Mouse (Mus musculus): ENCODE measurements around the gene Lrmda.

Lrmda gene

DNA sequence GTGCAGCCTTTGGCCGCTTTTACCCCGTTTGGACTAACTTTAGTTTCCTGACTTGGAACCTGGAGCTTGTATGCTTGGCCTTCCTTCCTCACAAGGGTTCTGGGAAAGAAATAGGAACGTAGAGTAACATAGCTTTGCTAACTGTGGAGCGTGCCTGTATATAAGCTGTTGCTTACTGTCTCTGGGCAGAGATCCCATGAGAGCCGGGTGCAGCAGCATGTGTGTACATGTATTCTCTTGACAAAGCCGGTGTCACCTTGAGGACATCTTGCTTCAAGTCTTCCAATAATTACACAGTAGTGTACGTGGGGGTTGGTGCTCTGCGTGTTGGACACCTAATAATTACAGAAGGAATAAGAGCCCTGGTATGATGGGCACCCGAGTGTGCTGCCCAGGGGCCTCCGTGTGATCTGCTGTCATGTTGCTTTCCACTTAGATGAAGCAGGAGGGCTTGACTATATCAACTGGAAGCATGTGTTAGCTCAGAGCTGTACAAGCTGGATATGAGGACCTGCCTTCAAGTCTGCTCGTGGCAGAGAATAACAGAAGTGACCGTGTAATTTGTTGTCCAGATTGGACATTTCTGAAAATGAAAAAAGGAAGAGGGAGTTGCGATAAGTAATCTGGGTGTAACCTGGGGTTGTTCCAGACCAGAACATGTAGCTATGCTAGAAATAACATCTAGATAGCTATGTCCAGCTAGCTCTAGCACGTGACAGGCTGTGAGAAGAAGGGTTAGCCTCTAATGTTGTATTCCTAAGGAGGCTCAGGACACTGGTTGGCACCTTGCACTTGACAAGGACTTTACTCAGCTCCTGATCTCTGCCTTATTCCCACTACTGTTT, 82.7 kb downstream of the Lrmda start:
- no peak for DNase-seq

GRCm38 (mm10) chr14:22105855-22106254, 86.3 kb downstream of the Lrmda start:
- DNase-seq: no peak

GRCm38 (mm10) chr14:22106777-22107176, 87.3 kb downstream of the Lrmda start:
- no peak for DNase-seq

DNA sequence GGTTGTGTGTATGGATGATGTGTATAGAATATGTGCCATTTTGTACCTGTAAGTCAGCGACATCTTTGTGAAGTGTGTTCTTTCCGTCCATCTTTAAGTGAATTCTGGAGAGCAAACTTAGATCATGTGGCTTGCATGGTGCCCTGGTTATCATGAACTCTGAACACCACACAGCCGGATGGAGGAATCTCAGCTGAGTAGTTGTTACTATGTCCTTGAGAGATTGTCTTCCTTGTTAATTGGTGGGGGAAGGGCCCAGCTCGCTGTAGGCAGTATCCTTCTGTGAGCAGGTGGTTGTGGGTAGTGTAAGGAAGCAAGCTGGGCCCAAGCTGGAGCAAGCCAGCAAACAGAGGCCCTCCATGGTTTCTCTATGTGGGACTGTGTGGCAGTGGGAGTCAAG, 89.9 kb downstream of the Lrmda start:
- DNase-seq: no peak

DNA sequence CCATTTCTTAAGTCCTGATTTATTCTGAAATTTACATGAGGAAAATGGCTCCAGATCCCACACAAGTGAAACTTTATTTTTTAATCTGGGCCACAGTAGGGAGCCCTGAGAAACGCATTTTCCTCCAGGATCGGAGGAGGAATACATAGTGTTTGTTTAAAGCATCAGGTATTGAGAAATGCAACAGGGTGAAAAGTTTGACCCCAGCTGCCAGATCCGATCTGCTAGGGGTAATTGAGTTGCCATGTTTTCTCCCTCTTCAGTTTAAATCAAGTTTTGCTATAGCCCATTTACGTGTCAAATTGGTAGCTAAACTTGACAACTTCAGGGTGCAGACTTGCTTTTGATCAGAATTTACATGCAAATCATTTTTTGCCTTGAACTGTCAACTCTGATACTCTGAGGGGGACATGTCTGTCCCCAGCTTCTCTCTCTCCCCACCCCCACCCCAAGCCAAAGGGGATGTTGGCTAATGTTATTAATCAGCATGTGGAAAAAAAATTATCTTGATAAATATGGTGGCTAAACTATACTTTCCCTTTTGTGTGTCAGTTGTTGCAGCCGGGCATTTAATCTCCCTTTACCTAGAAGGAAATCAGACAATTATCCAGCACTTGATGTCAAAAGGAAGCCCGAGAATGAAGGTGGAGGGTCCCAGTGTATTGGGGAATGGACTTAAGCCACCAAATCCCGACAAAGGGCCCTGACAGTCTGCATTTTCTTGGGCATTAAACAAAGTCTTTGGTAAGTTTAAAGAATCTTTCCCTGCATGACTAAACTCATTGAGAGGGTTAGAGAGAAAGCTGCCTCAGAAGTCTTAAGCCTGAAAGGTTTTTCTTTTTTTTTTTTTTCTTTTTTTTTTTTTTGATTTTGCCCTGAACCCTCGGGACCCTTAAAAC, 94.2 kb downstream of the Lrmda start:
- no peak for DNase-seq

- DNase-seq: peak; percentile 27
Observed at GRCm38 (mm10) chr14:22114651-22115351, 95.3 kb downstream of the Lrmda start.

DNA sequence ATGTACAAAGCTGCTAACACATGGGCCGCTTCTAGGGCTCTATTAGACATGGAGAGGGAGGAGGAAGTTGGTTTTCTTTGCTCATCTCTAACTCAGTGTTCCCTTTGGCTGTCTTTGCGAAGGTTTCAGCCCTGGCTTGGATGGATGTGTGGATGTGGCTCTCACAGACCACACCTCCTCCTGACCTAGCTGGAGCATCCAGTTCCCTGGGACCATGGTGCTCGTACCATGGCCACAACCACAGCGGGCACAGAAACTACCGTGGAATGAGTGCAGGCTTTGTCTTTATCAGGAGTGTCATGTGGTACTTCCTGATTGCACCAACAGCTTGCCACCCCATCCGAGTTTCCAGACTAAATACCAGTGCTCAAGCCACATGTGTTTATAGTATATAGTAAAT, 98.6 kb downstream of the Lrmda start:
- no peak for DNase-seq

DNA sequence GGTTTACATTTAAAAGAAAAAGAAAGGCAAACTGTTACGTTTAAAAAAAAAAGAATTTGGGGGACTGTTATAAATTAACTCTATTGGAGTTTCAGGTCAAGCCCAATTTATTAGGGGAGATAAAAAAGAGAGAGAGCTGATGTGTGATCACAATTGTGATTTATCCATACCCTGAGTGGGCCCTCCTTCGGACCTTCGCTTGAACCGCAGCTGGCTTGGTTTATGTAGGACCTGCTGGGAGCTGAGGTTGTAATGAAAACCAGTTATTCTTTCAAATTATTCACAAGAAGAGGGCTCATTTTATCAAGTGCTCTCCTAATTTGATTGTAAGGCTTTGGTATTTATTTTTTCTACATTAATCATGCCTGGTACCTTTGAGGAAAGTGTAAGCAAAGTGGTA, 99.0 kb downstream of the Lrmda start:
- no peak for DNase-seq

- no peak for DNase-seq
Observed at GRCm38 (mm10) chr14:22126276-22126675, 106.8 kb downstream of the Lrmda start.

- no peak for DNase-seq
Observed at GRCm38 (mm10) chr14:22126859-22127258, 107.3 kb downstream of the Lrmda start.

- DNase-seq: no peak
Observed at GRCm38 (mm10) chr14:22130950-22131585, 111.6 kb downstream of the Lrmda start.

DNA sequence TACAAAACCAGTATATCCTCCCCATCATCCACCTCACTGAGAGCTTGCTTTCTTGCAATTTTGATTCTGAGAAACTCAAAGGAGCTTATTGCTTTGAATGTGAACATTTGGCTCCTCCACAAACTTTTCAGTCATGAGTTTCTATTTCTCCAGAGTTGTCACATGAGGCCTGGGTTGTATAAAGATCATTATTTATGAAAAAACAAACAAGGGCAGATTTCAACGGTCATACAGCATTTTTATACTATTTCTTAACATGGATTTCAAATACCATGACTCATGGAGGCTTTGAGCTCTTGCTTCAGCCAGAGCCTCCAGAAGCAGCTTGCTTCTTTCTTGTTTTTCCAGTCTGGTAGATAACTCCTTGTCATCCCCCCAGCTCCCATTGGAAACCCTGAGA, 119.8 kb downstream of the Lrmda start:
- no peak for DNase-seq

DNA sequence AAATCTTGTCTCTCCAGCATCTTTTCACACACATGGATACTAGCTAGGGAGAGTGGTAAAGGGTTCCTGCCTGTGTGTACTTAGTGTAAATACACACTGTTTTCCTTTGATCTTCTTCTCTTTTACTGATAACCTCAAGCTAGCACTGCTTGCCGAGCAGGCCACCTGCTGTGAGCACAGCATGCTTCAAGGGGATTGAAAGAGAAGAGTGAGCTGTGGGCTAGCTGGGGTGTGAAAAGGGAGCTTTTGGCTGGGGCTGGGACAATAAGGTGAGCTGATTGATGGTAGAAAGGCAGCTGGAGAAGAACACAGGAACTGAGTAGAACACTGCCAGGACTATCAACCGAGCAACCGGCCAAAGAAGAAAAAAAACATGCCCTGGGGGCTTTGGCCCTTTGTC, 124.5 kb downstream of the Lrmda start:
- no peak for DNase-seq

- DNase-seq: no peak
Observed at GRCm38 (mm10) chr14:22145863-22146262, 126.4 kb downstream of the Lrmda start.

GRCm38 (mm10) chr14:22146508-22147044, 127.1 kb downstream of the Lrmda start:
- DNase-seq: no peak

- DNase-seq: peak; percentile 51
Observed at GRCm38 (mm10) chr14:22147341-22148024, 128.0 kb downstream of the Lrmda start.

DNA sequence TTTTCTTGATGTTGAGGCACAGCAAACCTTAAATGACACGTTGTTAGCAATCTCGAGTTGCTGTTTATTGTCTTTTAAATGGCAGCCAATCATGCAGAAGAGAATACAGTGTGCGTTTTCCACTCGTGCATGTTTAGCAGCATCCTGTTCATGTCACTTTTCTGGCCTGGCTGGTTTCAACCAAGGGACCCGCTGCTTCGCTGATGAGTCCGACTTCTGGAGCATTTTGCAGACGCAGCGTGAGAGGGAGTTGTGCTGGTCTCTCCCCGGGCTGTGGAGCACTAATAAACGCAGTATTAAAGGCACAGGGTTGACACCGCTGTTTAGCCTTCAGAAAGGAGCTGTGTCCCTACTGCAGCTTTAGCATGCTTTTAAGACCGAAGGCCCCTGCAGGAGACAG, 133.2 kb downstream of the Lrmda start:
- DNase-seq: no peak

GRCm38 (mm10) chr14:22154096-22154495, 134.6 kb downstream of the Lrmda start:
- DNase-seq: no peak

DNA sequence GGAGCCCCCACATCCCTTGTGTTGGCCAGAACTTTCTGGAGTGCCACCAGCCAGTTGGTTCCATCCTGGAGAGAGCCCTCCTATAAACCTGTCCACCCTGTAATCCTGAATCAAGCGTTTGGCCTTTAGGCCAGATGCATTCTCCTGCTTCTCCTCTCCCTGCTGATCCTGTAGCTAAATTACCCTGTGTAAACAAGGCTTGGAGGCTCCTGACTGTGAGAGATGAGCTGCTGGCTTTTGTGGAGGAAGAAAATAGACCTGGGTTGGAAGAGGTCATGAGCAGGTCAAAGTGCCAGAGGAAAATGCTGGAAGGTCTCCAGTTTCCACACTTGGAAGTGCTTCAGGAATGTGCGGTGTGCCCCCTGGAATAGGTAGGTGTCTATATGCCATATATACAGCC, 135.5 kb downstream of the Lrmda start:
- DNase-seq: no peak

DNA sequence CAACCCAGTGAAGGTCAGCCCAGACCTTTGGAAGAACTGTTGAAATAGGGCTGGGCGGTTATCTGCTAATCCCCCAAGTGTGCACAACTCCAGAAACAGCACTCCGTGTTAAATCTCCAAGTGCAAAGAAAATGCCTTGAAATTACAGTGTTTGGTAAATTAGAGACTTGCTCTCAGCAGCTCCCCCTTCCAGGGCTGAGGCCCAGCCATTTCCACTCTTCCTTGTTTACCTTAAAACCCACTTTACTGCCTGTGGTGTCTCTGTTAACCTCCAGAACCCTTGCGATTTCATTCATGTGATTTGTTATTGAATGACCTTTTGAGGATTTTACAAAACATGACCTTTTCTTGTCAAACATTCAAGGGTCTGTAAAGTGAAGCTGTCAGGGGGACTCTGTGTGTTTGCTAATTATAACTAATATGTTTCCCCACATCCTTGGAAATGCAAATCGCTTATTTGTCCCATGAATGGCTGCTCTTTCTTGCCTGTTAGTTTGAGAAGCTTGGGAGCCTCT, 136.1 kb downstream of the Lrmda start:
- DNase-seq: no peak

GRCm38 (mm10) chr14:22156991-22157390, 137.5 kb downstream of the Lrmda start:
- no peak for DNase-seq

DNA sequence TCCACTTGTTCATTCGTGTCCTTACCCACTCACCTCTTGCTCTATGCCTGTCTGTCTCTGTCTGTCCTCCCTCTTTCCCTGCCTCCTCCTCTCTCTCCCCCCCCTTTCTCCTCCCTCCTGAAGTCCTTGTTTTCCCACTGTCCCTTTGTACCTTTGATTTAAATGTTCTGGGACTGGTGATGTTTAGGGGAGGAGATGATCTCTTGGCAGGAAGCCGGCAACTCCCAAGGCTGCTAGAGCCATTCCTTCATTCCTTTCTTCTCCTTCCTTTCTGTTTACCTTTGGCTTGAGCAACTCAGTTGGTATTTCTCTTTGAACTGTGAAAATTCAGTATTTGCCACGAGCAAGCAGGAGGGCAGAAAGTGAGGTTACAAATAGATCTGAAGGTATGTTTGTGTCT, 141.9 kb downstream of the Lrmda start:
- DNase-seq: peak; percentile 38

Measured in kidney, postnatal 10 days (tissue).